Mouse (Mus musculus) brain, embryonic 14.5 days (tissue): Measurements from ENCODE around the gene Tuba1a.

Experiments used
- CTCF ChIP-seq: fragments of 200-500 bp; IDR thresholded peaks from 2 replicates; pipeline ENCODE4 v1.5.1; 2012; ENCODE audit warnings: inconsistent platforms, mild to moderate bottlenecking, moderate library complexity, borderline replicate concordance; ENCODE audit not compliant: insufficient read depth, insufficient read length; ENCODE audit errors: extremely low read depth
- POLR2A ChIP-seq: fragments of 200-500 bp; IDR thresholded peaks from 2 replicates; pipeline ENCODE4 v1.6.1; 2012; ENCODE audit warnings: mild to moderate bottlenecking, inconsistent platforms, borderline replicate concordance; ENCODE audit not compliant: poor library complexity, insufficient read depth, insufficient read length, severe bottlenecking; ENCODE audit errors: extremely low read depth

DNA sequence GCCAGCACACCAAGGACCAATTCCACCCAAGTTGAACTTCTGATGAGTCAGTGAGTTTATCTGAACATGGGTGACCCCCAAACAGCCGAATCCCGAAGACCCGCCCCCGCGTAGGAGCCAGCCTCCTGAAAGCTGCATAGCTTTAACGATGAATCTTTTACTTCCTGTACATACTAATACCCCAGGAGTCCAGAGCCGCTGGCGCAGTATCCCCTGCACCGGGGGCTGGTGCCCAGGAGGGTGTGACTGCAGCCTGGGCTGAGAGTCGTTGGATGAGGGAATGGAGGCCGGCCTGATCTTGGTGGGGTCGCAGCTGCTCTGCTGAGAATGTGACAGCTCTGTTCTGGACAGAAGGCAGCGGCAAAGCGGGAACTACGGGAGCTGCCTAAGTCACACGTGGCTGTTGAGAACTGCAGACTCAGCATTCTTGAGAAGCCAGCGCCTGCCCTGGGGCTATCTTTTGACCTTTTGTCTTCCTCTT is 48.0 kb upstream of the Tuba1a start:
- TF ChIP-seq CTCF: no peak
- no peak for TF ChIP-seq POLR2A
